Mouse (Mus musculus): ENCODE results near the gene Mob3b.

Mob3b gene

GRCm38 (mm10) chr4:34899322-34899721, 258.0 kb downstream of the Mob3b start:
- no peak for DNase-seq (ENCODE audit: low spot score in 2 of 2)
